Mouse (Mus musculus) kidney, adult 11 months (tissue): ENCODE measurements around the gene Zfp771.
A peak's percentile ranks its signal among the peaks of the same experiment; 100 is the strongest.
"Not testable (repeated sequence)": the region's sequence is repeated elsewhere in the genome, so short reads cannot be mapped to it uniquely, and the experiment has no call there.

Experiments used
- DNase-seq: peaks from one replicate; pipeline ENCODE4 v3.0.0; 2022

Zfp771 gene

DNA sequence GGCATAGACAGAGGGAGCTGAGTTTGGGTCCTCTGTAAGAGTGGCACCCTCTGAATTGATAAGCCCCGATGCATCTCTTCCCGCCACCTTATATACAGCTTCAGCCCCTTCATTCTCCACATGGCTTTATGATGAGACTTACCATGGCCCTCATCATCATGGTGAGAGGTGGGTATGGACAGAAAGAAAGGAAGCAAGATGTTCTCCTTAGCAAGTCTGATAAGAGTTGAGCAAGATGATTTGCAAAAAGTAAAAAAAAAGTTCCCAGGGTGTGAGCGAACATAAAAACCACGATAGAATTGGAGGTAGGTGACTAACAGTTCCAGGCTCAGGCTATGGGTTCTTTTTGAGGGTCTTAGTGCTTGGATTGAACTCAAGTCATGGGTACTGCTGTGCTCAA, 25.4 kb upstream of the Zfp771 start:
- no peak for DNase-seq

DNA sequence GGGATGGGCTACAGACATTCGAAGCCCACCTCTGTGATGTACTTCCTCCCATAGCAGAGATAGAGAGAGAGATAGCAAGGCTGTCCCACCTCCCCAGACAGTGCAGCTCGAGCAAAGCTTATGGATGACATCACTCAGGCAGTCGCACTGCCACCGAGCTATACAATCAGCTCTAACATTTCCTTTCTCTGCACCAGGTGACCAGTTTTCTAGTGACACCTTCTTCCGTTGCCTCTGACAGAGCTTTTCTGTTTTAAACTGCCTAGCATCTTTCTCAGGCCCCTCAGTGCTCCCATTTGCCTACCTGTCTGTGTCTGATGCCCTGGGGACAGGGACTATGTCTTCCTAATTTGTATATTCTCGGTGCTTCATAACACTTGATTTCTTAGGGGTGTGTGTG, 23.6 kb upstream of the Zfp771 start:
- no peak for DNase-seq

GRCm38 (mm10) chr7:127223106-127223505, 21.0 kb upstream of the Zfp771 start:
- no peak for DNase-seq

DNA sequence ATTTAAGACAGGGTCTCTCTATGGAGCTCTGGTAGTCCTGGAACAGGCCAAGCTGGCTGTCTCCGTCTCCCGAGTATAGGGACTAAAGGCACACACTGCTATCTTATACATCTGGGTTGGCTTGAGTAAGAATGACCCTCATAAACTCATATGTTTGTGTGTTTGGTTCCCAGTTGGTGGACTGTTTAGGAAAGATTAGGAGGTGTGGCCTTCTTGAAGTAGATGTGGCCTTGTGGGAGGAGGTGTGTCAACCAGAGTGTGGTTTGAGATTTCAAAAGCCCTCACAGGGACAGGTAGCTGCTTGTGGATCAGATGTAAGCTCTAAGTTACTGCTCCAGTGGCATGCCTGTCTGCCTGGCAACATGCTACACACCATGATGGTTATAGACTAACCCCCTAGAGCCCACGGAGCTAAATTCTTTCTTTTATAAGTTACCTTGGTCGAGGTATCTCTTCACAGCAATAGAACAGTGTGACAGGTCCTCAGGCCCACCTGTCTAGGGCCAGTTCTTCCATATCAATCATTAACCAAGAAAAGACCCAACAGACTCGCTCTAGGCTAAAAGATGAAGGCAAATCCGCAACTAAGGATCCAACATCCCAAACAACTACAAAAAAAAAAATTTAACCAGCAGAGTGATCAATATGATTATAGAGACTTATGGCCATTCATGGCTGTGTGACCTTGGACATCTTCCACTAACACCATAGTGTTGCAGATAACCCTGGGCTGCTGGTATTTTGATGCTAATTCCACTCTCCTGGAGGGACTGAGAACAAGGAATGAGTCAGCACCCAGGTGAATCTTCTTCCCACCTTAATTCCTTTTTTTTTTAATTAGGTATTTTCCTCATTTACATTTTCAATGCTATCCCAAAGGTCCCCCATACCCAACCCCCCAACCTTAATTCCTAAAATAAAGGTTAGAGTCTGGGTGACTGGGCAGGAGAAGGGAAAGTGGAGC, 20.3 kb upstream of the Zfp771 start:
- no peak for DNase-seq

DNA sequence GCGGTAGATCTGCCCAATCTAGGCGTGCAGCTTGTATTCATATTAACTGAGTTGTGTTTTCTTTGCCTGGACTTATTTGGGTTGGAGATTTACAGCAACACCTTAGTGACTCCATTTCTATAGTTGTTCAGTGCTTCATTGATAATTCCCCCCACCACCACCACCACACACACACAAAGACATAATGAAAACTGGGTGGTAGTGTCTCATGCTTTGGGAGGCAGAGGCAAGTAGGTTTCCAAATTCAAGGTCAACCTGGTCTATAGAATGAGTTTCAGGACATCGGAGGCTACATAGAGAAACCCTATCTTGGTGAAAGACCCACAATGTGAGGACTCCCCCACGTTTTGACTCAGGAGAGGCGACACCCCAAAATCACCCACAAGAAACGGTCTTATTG, 19.5 kb upstream of the Zfp771 start:
- DNase-seq, result no peak

GRCm38 (mm10) chr7:127225147-127225995, 18.7 kb upstream of the Zfp771 start:
- DNase-seq, result no peak

GRCm38 (mm10) chr7:127228615-127229303, 15.3 kb upstream of the Zfp771 start:
- peak; percentile 66 for DNase-seq

- DNase-seq, result no peak
Observed at GRCm38 (mm10) chr7:127231376-127231775, 12.7 kb upstream of the Zfp771 start.

GRCm38 (mm10) chr7:127231826-127232621, 12.1 kb upstream of the Zfp771 start:
- no peak for DNase-seq

DNA sequence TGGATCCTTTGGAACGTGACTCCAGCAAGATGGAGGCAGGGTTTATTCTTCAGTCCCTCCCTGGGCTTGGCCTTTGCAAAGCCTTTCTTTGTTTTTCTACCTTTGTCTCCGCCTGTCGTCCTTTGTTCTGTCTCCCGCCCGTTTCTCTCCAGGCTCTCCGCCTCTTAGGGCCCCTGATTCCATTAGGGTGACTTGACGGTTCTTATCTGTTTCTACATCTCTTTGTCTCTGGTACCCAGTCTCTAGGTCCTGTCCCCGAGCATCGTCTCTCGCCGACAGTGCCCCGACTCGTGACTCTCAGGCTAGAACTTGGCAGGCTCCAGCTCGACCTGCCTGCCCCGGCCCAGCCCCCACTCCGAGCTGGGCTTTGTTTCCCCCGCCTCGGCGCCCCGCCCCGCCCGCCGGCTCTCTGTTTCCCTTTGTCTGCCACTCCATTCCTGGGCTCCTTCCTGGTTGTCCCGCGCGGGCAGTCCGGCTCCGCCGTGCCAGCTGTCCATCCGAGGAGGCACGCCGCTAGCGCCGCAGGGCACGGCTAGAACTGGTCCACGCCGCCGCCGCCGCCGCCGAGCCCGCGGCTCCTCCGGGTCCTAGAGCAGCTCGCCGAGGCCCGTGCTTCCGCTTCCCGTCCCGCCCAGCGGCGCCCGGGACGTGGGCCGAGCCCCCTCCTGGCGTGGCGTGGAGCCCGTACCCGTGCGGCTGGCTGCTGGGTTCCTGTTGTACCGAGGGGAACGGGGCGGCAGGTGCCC, 11.3 kb upstream of the Zfp771 start, which contains the start of the genes Zfp553 and Sept1:
Zfp553 (plus strand) TSS at position 440 of the 746 bp plus-strand sequence.
Sept1 (minus strand) TSS at position 509 of the 746 bp plus-strand sequence.
- DNase-seq, result peak; percentile 88

DNA sequence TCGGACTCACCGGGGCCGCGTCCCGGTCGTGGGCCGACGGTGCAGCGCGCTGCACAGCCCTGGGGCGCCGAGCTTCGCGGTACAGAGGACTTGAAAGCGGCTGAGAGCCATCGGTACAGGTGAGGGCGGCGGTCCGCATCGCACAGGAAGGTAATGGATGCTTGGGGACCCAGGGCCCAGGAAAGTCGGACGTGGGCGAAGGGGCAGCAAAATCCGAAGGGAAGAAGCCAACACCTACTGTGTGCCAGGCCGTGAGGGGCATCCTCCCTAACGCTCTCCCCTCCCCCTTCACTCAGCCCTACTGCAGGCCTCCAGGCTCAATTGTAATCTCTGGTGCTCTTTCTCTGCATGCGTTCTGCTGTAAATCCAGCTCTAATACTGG, 10.7 kb upstream of the Zfp771 start:
- no peak for DNase-seq

- no peak for DNase-seq
Observed at GRCm38 (mm10) chr7:127233765-127234164, 10.3 kb upstream of the Zfp771 start.

- no peak for DNase-seq
Observed at GRCm38 (mm10) chr7:127234777-127235176, 9.3 kb upstream of the Zfp771 start.

- DNase-seq, result no peak
Observed at GRCm38 (mm10) chr7:127243361-127243867, 660 bp upstream of the Zfp771 start.

GRCm38 (mm10) chr7:127244658-127245510, 810 bp downstream of the Zfp771 start:
- DNase-seq, result no peak

GRCm38 (mm10) chr7:127250511-127250910, 6.4 kb downstream of the Zfp771 start:
- not testable (repeated sequence) for DNase-seq

DNA sequence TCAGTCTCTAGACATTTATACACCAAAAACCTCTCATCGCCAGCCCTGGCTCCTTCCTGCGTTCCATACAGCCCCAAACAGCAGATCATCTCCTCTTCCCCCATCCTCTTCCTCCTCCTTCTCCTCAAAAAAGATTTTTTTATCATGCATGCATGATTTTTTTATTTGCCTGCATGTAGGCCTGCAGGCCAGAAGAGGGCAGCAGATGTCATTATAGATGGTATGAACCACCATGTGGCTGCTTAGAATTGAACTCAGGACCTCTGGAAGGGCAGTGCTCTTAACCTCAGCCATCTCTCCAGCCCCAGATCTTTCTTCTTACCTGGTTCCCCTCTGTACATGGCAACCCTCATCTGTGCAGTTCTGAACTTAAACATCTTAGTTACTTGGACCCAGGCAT, 8.3 kb downstream of the Zfp771 start:
- DNase-seq, result no peak

- no peak for DNase-seq
Observed at GRCm38 (mm10) chr7:127253341-127253740, 9.3 kb downstream of the Zfp771 start.

DNA sequence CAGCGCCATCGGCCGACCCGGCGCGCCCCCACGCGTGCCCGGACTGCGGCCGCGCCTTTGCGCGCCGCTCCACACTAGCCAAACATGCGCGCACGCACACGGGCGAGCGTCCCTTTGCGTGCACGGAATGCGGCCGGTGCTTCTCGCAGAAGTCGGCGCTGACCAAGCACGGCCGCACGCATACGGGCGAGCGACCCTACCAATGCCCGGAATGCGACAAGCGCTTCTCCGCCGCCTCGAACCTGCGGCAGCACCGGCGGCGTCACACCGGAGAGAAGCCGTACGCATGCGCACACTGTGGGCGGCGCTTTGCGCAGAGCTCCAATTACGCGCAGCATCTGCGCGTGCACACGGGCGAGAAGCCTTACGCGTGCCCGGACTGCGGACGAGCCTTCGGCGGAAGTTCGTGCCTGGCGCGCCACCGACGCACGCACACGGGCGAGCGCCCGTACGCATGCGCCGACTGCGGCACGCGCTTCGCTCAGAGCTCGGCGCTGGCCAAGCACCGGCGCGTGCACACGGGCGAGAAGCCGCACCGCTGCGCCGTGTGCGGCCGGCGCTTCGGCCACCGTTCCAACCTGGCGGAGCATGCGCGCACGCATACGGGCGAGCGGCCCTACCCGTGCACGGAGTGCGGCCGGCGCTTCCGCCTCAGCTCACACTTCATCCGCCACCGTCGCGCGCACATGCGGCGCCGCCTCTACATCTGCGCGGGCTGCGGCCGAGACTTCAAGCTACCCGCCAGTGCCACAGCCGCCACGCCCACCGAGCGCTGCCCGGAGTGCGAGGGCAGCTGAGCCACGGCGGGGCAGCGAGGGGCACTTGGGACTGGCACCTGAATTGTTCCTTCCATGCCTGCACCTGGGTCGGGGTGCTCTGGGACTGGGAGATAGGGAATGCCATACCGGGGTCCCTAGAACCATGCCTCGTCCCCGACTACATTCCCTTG, 10.0 kb downstream of the Zfp771 start:
- peak; percentile 92 for DNase-seq
